Mouse (Mus musculus) retina, embryonic 14.5 days (tissue): ENCODE results near the gene Cadm3.

Source experiments
- DNase-seq: peaks from one replicate; pipeline ENCODE4 v3.0.0-alpha.2; 2015; ENCODE audit warnings: low spot score

Cadm3 gene

DNA sequence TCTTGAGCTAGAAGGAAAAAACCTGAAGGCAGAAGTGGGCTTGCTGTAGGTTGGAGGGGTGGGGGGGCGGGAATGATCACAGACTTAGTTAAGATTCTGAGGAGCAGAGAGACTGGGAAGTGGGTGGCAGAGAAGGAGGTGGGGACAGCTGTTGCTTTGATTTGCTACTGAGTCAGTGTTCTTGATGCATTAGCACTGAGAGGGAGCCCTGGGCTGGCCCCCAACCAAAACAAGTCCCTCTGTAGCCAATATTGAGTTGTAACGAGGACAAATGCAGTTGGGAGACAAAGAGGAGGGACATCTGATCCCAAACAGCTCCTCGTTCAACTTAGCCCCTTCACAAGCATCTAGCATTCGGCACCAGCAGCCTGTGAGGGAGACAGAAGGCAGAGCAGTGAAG is 9.7 kb downstream of the Cadm3 start:
- DNase-seq = no peak

DNA sequence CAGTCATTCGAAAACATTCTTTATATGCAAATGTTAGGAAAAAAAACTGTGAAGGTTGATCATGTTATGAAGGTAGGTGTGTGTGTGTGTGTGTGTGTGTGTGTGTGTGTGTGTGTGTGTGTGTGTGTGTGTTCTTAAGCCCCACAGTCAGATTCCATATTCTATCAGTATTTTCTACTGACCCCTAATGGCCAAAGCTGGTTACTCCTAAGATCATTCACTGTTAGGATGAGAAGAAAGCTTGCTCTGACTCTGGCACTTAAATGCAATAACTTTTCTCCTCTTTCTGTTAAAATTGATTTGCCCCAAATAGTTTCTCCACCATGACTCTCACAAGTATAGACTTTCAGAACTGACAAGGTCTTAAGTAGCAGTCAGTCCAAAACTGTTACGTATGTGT is 10.8 kb downstream of the Cadm3 start:
- peak; percentile 51 for DNase-seq

DNA sequence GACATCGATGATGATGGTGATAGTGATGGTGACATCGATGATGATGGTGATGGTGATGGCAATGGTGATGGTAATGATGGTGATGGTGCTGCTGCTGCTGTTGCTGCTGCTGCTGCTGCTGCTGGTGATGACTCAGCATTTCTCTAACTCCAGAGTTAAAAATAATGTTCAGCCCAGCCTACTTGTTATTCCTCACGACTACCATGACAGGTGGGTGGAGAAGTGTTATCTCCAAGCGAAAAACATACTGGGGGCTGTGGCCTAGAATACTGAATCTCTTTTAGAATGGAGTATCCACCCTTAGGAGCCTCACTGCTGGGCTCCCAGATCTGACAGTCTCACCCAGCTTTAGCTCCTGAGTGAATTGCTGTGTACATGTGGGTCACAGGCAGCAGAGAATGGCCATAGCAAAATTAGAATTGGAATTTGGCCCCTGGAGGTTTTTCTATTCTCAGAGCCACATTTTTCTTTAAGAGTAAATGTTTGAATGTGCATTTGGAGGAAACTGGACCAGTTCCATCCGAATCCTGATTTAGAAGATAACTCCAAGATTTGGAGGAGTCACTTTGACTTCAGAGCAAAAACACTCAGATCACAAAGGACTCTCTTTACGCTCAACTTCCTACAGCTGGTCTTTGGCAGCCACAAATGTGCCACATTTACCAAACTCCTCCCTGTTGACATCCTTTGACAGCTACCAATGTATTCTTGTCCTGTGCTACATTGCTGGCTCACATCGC is 12.2 kb downstream of the Cadm3 start:
- DNase-seq = no peak

DNA sequence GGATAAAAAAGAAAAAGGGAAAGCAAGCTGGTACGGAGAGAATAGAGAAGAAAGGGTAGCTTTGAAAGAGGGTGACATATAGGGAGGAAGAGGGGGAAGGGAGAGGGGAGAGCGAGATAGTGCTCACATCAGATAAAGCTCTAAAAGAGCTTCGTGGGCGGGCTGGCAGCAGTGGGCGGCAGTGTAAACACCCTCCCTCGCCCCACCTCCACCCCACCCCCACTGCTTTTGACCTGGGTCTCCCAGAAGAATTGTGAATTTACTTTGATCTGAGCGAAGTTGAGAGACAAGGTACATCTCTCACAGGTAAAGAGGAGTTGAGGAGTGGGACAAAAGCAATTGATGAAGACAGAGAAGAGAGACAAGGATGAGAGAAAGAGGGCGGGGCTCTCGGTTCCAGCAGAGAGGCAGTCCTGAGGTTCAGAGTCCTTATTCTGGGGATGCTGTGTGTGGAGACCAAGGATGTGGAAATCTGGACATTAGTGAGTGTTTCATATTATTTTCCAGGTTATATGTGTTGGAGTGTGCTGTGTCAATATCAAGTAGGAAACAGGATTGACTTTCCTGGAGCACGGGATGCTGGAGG is 17.0 kb downstream of the Cadm3 start, which contains the start of gene Aim2:
TSS of gene Aim2 (plus strand) at position 508 of the 586 bp plus-strand sequence.
- peak; percentile 28 for DNase-seq

DNA sequence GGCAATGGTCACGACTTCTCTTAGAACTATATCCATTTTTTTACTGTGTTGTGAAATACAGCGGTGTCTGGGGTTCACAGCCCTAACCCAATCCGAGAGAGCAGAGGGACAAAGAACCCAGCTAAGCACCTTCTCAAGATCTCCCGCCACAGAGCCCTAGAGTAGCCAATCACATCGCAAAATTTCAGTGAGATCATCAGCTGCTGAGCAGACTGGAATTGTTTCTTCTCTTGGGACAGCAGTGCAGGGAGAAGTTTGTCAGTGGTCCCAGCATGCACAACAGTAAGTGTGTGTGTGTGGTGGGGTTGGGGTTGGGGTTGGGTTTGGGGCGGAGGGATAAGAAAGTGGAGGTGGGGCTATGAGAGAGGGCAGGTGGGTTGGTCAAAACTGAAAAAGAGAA is 17.5 kb downstream of the Cadm3 start:
- peak; percentile 70 for DNase-seq

DNA sequence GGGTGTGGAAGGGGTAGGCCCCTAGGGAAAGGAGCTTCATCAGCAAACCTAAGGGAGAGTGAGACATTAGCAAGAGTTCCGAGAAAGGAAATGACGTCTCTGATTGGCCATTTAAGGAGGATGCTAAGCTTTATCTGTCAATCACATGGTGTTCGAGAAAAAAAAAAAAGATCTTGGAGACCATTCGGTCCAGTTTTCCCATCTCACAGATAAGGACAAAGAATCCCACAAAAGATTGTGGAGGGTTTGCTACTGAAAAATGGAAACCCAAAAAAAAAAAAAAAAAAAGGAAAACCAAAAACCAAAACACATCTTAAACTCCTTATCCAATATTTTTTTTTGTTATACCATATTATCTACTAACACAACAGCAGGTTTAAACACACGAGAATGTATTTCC is 18.3 kb downstream of the Cadm3 start:
- no peak for DNase-seq

DNA sequence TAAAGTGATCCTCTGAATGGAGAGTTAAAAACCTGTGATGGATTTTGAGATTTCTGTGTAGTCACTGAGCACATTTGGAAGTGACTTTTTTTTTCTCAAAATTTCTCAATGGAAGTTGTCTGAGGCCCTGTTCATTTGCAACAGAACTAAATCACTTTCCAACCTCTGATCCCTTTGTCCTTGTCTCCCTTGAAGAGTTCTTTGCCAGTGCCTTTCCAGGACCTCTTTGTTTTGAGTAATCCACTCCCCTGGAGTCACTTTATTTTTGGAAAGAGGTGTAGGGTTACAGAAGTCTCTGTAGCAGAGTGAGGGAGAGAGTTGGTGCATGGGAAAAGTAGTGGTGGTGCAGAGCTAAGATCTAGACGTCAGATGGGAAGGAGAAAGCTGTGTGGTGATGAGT is 19.0 kb downstream of the Cadm3 start:
- no peak for DNase-seq

DNA sequence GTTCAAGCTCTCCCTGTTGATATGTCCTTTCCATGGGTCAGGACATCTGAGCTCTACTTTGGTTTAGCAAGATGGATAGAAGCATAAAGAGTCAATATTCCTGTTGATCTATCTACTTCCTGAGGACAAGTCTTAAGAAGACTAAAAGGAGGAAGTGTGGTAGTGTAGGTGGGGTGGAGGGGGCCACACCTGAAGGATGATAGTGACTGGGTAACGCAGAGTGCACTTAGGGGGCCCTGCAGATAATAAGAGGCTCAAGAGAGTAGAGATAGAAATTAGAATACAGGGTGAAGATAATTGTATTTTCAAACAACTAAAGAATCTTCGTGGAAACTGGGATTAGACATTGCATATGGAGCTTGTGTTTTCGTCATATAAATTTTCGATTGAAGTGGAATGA is 22.4 kb downstream of the Cadm3 start:
- no peak for DNase-seq

DNA sequence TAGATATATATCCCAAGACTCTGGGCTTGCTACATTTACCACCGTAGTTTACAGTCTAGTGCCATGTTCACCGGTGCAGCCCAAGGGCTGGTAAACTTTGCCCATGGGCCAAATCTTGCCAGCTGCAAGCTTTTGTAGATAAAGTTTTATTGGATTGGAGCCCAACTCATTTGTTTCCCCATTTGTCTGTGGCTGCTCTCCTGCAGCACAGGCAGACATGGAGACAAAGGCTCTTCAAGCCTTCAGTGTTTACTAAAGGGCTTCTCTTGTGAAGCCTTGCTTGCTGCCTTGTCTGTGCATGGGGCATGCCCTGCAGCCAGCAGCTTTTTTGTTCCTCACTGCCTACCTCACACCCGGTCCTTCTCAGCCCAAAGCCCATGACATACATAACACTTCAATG is 23.6 kb downstream of the Cadm3 start:
- DNase-seq = no peak

DNA sequence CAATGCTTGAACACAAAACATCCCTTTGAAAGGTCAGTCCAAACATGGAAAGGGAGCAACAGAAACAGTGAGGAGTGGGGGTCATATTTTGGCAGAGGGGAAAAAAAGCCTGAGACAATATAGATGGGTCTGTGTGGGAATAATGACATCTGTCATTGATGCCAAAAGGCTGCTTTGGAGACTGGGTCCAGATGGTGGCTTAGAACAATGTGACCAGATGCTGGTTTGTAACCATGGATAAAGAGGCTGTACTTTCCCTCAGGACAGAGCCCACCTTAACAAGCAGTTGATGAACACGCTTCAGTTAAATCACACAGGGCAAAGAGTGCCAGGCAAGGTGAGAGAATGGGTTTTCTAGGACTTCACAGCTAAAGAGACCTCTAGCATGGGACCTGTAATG is 25.1 kb downstream of the Cadm3 start:
- peak; percentile 12 for DNase-seq

DNA sequence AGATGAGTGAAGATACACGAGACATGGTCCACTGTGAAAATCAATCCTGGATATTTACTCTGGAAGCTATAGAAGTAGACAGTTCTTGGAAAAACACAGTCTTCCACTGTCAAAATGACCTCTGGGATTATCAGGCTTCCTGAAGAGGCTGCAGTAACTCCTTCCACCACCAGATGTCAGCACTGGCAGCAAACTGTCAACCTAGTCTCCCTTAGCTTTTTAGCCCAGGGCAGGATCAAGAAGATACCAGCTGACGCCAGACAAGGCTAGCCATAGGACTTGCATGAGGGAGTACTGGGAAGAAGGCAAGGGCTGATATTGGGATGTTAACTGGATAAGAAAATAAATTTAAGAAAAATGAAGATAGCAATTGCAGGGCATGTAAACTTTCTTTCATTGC is 28.0 kb downstream of the Cadm3 start:
- peak; percentile 80 for DNase-seq

DNA sequence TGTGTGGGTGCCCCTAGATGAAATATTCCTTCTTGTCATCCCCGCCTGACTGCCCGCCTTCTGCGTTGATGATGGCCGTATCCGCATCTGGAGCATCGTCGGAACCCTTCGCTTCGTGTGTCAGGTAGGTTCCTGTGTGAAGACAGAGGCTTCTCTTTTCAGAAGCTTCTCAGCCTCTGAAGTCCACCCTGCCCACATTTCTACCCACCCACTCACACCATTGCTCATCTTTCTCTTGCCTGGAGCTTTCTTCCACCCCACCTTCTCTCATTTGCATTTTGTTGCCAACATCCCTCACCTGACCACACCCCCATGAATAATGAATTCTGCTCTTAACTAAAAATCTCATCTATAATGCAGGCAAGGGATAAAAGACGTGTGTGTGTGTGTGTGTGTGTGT is 30.5 kb downstream of the Cadm3 start:
- DNase-seq = no peak

DNA sequence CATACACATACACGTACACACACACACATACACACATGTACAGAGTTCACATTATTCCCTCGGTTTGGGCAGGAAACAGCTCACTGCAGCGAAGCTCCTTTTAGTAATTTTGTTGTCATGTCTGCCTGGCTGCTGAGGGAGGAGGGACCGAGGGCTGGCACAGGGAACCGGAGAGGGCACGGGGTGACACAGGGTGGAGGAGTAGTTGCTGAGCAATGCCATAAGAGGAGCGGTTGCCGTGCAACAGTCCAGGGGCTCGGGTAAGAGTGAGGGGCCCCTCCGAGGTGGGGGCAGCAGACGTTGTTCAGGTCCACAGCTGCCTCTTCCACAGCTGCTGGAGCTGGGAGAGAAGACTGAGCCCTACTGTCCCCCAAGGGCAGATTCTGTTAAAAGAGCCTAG is 31.6 kb downstream of the Cadm3 start:
- no peak for DNase-seq

DNA sequence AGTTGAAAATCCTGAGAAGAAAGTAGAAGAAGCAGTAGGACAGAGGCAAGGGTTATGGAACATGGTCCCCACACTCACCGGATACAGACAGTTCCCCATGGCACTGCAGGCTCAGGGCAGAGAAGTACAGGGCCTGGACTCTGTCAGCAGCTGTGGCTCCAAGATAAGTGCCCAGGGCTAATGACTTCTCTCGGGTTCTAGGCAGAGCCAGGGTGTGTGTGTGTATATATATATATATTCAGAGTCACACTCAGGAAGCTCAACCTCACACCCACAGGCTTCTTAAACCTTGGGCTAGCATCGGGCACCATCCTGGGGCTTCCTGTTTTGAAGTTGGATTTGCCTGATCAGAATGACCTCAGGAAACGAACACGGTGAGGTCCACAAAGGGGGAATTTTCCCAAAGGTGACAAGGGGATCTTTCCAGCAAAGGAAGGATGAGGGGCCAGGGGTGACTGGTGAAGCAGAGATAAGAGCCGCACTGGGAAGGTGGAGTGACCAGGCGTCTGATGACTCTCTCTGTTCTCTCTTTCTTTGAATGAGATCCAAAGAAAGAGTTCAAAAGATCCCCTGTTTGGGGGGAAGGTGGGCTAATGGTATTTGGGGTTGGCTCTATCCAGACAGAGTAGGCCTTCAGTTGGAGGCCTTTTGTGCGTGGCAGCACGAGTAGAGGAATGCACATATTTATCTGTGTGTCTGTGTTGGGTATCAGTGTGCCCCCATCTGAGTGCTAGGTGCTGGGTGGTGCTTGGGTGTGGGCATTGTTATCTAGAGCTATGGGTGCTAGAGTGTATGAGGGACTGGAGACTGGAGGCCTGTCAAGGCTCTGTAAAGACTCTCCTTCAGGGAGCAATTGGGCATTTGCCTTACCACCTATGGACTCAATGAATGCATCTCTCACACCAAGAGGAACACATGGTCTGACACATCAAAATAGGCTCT is 33.9 kb downstream of the Cadm3 start, which contains the start of gene Ackr1:
TSS of gene Ackr1 (minus strand) at position 439 of the 942 bp plus-strand sequence.
- DNase-seq = no peak

DNA sequence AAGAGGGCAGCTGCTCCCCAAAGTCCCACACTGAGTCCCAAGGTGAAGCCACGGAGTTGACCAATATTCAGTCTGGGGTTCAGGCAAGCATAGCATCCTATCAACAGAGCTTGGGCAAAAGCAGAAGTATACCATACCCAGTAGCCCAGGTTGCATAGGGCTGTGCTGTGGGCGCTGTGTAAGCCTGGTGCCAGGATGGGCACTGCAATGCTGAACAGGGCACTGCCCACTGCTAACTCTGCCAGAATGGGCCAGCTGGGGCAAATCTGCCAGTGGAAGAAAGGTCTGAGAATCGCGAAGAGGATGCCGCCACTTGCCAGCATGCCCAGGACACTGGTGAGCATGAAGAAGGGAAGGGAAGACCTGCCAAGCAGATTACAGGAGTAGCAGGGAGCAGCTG is 35.1 kb downstream of the Cadm3 start:
- DNase-seq = no peak

DNA sequence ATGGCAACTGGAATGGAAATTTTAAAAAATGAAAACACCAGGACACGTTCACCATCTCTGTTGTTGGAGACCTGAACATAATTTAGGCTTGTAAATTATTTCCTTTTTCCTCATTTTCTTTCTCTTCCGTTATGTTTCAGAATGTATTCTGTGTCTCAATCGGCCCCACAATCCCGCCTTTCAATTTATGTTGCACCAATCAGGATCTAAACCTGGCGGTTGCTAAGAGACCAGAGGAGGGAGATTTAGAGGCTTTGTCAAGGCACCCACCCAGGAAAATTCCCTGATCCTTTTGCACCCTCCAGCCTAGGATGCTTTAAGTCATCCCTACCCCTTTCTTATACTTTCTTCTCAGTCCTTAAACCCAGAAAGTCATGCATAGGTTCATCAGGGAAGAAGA is 37.8 kb downstream of the Cadm3 start:
- DNase-seq = no peak

DNA sequence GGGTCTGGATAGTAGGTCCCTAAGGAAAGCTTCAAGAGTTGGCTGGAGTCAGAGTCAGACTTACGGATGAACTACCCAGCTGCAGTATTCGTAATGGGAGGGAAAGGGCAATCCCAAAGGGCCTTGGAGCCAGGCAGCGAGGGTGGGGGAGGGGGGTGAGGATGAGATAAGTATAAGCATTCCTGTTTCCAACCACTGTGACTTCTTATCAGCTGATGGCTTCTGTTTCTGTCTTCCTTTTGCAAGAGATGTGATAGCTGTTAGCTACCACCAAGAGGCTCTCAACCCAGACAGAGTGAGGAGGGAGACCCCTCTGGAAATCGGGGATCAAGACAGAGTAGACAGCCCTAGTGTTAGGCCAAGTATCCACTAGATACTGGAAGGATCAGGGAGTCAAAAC is 38.3 kb downstream of the Cadm3 start:
- DNase-seq = no peak

DNA sequence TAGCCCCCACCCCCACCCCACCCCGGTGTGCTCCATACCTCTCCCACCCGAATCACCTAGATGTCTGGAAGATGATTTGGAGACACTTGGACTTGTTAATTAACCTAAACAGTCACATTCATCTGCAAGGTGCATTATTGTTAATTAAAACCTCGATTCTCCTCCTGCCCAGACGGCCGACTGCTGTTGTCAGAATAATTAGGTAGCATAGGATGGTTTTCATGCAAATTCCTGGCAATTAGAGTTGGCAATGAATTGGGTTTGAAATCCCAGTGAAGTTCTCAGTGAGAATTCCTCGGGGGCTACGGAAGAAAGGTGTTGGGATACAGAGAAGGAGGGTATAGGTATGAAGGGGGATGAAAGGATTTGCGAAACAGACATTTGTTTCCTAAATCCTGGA is 39.0 kb downstream of the Cadm3 start:
- no peak for DNase-seq

DNA sequence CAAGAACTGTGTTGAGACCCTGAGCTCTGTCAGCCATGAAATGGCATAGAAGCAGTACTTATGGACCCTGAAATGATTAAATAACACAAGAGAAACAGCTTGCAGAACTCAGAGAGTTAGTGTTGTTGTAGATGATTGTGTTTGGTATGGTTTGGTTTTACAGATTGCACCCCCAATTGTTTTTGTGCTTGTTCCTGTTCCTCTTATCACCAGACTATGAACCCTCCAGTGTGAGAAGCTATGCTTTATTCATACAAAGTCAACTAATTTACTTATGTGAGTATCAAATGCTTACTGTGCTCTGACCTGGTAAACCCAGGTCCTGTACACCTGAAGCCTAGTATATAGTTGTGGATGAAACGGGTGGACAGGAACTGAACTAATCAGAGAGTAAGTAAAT is 40.9 kb downstream of the Cadm3 start:
- no peak for DNase-seq

DNA sequence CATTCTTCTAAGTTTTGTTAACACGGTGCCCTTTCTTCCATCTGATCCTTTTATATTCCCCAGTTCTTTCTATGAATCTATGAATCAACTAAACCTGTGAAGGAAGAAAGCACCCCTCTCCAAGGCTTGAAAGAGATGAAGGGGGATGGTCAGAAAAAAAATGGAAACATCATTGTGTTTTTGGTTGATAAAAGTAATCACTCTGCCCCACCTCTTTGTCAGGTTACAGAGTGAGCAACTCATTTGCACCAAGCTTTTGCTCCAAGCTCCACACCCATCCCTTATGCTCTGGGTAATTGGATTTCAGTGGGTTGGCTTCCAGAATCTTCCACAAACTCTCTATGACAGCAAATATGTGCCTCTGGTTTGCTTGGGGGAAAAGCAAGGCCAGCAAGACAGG is 42.1 kb downstream of the Cadm3 start:
- no peak for DNase-seq

DNA sequence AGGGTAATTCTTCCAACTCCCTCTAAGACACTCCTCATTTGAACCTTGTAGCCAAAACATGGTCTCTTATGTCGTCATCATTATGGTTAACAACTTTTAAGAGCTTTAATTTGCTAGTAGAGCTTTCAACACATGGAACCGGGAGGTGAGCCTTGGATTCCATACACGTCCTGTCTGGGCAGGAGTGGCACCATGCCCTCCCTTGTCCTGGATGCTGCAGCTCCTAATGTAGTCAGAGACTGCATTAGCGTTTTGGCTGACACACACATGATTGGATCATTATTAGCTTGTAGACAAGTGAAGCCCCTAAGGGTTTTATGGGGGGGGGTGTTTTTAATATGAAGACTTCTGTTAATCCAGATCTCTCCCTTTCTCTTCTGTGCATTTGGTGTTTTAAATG is 42.5 kb downstream of the Cadm3 start:
- DNase-seq = no peak

DNA sequence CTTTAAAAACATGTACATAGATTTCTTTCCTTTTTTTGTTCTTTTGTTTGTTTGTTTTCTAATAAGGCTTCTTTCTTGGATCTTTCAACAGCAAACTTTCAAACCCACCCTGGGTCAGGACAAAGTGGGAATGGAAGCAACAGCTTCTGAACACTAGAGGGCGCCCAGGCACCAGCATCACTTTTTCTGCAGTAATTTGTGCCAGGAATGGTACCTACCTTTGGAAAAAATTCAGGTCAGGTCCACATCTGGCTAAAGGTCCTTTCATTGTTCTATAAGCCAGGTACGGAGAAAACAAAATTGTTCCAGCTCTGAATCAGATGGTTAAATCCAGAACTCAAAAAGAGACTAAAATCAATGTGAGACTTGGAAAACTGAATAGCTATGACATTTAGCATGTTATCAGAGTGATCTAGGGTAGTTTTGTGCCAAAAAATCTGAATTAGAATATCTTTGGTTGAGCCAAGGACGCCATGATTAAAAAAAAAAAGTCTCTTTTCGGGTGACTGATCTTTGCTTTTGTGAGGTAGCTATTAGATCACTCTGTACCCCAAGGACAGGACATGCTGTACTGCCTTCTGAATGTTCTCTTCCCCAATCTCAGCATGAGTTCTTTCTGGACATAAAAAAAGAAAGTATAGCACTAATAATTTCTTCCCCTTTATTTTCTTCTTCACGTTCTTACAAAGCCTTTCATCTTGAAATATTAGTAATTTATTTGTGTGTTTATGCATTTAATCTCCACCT is 43.5 kb downstream of the Cadm3 start:
- peak; percentile 81 for DNase-seq
